Mouse (Mus musculus) MEL (cell line): ENCODE measurements at regions not wholly inside any gene's neighbourhood (a gene's known extent, or its start where the extent isn't known, plus 50 kb on each side); places are given as distances from the start of the nearest gene placed in this dataset.

Source experiments
- DNase-seq: peaks from one replicate; pipeline ENCODE4 v3.0.0; 2011; ENCODE audit warnings: low read depth, low spot score
- H3K27ac ChIP-seq: 2 replicates; pipeline ENCODE4 v1.5.1; 2012; ENCODE audit warnings: low read depth, mild to moderate bottlenecking, control low read depth, low read length, moderate library complexity; ENCODE audit not compliant: control insufficient read depth
- H3K27me3 ChIP-seq, 2 experiments: fragments of 150-350 bp in 1 of 2; sonication (generic) in 1 of 2; 2 replicates each; pipeline ENCODE4 v1.6.1; 2012; ENCODE audit warnings: low read length in 2 of 2, mild to moderate bottlenecking in 2 of 2, improper control_type of control experiment in 1 of 2, moderate library complexity in 1 of 2; ENCODE audit not compliant: insufficient read depth in 2 of 2, control insufficient read depth in 1 of 2
- H3K36me3 ChIP-seq, 2 experiments: 2 replicates each; pipeline ENCODE4 v1.6.1; 2012 to 2014; ENCODE audit warnings: low read length in 2 of 2, improper control_type of control experiment in 1 of 2, inconsistent platforms in 1 of 2, mild to moderate bottlenecking in 1 of 2; ENCODE audit not compliant: insufficient read depth in 2 of 2, control insufficient read depth in 1 of 2
- H3K4me1 ChIP-seq, 2 experiments: fragments of 150-350 bp in 1 of 2; sonication (generic) in 1 of 2; 2 replicates each; pipeline ENCODE4 v1.6.1; 2012; ENCODE audit warnings: low read length in 2 of 2, improper control_type of control experiment in 1 of 2, mild to moderate bottlenecking in 1 of 2; ENCODE audit not compliant: insufficient read depth in 2 of 2, control insufficient read depth in 1 of 2
- H3K4me3 ChIP-seq, 2 experiments: fragments of 150-350 bp in 1 of 2; sonication (generic) in 1 of 2; 2 replicates each; pipeline ENCODE4 v1.5.1; 2012; ENCODE audit warnings: low read depth in 2 of 2, low read length in 2 of 2, mild to moderate bottlenecking in 2 of 2, moderate library complexity in 2 of 2, control low read depth in 1 of 2, improper control_type of control experiment in 1 of 2; ENCODE audit not compliant: control insufficient read depth in 1 of 2, insufficient read depth in 1 of 2
- H3K79me2 ChIP-seq: 2 replicates; pipeline ENCODE4 v1.6.1; 2012; ENCODE audit warnings: mild to moderate bottlenecking, low read length, moderate library complexity; ENCODE audit not compliant: control insufficient read depth, poor library complexity, insufficient read depth
- H3K9ac ChIP-seq: 2 replicates; pipeline ENCODE4 v1.6.1; 2012; ENCODE audit warnings: low read depth, mild to moderate bottlenecking, control low read depth, low read length, moderate library complexity; ENCODE audit not compliant: control insufficient read depth, poor library complexity, severe bottlenecking
- H3K9me3 ChIP-seq: fragments of 150-350 bp; sonication (generic); replicated peaks from 2 replicates; pipeline ENCODE4 v1.6.1; 2012; ENCODE audit warnings: mild to moderate bottlenecking, low read length, improper control_type of control experiment, moderate library complexity; ENCODE audit not compliant: insufficient read depth
- MYC ChIP-seq: IDR thresholded peaks from 2 replicates; pipeline ENCODE4 v1.6.1; 2011; ENCODE audit warnings: low read depth, mild to moderate bottlenecking, low read length, improper control_type of control experiment, moderate library complexity
- UBTF ChIP-seq: IDR thresholded peaks from 2 replicates; pipeline ENCODE4 v1.6.1; 2012; ENCODE audit warnings: low read depth, mild to moderate bottlenecking, inconsistent platforms, low read length, improper control_type of control experiment, moderate library complexity, borderline replicate concordance; ENCODE audit not compliant: insufficient read depth

DNA sequence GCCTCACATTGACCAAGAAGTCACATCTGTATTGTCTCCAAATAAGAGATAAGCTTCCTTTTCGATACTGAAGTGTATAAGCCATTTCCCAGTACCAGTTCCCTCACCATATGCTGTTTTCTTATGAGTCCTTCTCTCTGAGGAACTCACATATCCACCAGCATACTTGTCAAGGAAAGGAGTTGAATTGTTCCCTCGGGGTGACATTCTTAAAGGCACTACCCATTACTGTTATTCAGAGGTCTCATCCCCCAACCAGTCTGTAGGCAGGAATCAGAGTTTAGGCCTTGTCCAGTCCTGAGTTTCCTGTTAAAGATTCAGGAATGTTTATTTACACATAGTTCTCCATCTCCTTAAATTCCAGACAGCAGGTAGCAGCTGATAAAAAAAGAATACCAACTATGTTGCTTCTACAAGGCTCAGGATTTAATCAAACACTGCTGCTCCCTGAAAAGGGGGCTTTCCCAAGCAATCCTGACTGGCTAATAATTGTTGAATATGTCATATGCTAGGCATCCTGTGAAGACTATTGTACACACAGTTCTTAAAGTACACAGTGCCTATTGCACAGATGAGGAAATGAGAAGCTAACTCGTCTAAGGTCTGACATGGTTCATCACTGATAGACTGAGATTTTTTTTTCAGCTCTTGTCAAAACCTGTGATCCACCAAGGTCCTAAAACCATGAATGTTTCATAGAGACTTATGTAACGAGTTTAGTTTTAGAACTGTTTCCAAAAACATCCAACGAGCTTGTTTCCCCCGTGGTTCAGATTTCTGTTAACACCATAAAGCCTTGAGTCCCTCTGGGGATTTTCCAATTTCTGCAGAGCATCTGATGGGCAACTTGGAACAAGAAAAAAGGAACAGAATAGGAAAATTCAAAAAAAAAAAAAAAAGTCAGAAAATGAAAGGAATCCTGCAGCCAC is 52.5 kb upstream of the Tfpi start:
- DNase-seq: no peak
- TF ChIP-seq UBTF (no peak), MYC (no peak)
- TF ChIP-seq, all 39 proteins: peak for 0
- no peaks in the 10 kb centered on the region for H3K9me3 ChIP-seq
- H3K36me3 ChIP-seq: no peaks in the 10 kb centered on the region
- no peak overlapping the region for H3K27ac ChIP-seq
- no peak overlapping the region for H3K4me3 ChIP-seq
- no peaks in the 10 kb centered on the region; a peak in 1 of 4 replicates for H3K27me3 ChIP-seq
- H3K4me1 ChIP-seq: no peaks in the 10 kb centered on the region
- H3K79me2 ChIP-seq: no peaks in the 10 kb centered on the region
- H3K9ac ChIP-seq: no peak overlapping the region
